Mouse (Mus musculus) erythroblast, embryonic 14.5 days (primary cell): ENCODE data around the gene Tppp.

Experiments used
- GATA1 ChIP-seq: IDR thresholded peaks from 2 replicates; pipeline ENCODE4 v1.6.1; 2012; ENCODE audit warnings: low read length, inconsistent platforms, mixed read lengths
- TAL1 ChIP-seq: IDR thresholded peaks from 3 replicates; pipeline ENCODE4 v1.6.1; 2012; ENCODE audit warnings: low read length, inconsistent platforms, mixed read lengths

DNA sequence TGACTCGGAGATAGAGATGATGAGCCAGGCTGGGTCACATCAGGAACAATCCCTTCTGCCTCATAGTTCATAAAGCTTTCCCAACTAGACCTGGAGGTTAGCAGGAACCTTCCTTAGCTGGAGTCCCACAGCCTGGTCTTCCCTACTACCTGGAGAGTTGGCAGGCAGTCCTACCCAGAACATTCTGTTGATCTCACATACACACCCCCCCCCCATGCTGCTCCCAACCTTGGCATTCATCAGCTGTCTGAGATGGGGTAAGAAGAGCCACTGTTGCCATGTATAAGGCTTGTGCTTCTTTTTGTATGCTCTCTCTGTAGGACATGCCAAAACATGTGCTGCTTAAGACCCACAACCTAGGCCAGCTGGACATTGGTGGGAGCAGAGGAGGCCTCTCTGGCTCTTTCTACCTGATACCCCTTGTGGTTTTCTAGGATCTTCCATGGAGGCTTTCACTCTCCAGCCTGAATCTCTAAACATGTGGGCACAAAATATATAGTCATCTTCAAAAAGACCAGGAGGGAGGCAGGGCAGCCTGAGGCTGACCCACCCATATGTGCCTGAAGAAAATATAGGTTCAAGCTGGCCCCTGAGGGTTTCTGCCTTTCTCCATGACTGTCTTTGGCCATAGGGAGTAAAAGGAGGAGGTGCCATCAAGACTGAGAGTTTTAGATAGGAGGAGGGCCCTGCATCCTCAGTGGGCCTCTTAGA lies 54.3 kb downstream of the Tppp start:
- no peak for TF ChIP-seq GATA1
- TF ChIP-seq TAL1, result no peak
